Mouse (Mus musculus) lung, postnatal 0 days (tissue): ENCODE data around the gene Bnc2.

Experiments used
- CTCF ChIP-seq: IDR thresholded peaks from 2 replicates; pipeline ENCODE4 v1.5.1; 2016; ENCODE audit warnings: antibody characterized with exemption, mild to moderate bottlenecking
- EP300 ChIP-seq: IDR thresholded peaks from 2 replicates; pipeline ENCODE4 v1.6.1; 2016; ENCODE audit warnings: antibody characterized with exemption, mild to moderate bottlenecking, control low read depth

- TF ChIP-seq CTCF (no peak), EP300 (no peak)
Measured at GRCm38 (mm10) chr4:84433324-84433723, 241.8 kb downstream of the Bnc2 start.
